Mouse (Mus musculus) limb, embryonic 11.5 days (tissue): ENCODE results near the gene Dennd1b. TPM values are rescaled to one million over a fixed set of nuclear protein-coding genes. Genes with fewer than 3 reads are reported as not detected.

ENCODE experiments used
- ATAC-seq: fragments of 200-750 bp; cut with Nextera tagmentation; 2 replicates; pipeline ENCODE4 v1.8.0; 2017; ENCODE audit warnings: low read depth; ENCODE audit not compliant: insufficient number of reproducible peaks, low FRiP score, low TSS enrichment
- DNase-seq: peaks from one replicate; pipeline ENCODE4 v3.0.0-alpha.2; 2015; ENCODE audit warnings: low spot score
- H3K27ac ChIP-seq: fragments of 300-500 bp; sonication (generic); replicated peaks from 2 replicates; pipeline ENCODE4 v1.5.1; 2014; ENCODE audit warnings: low read depth, mild to moderate bottlenecking, low read length
- H3K27me3 ChIP-seq: fragments of 300-500 bp; sonication (generic); 2 replicates; pipeline ENCODE4 v1.6.1; 2014; ENCODE audit warnings: mild to moderate bottlenecking, low read length, mixed read lengths; ENCODE audit not compliant: control insufficient read depth, insufficient read depth
- H3K36me3 ChIP-seq: fragments of 300-500 bp; sonication (generic); 2 replicates; pipeline ENCODE4 v1.6.1; 2014; ENCODE audit warnings: mild to moderate bottlenecking, low read length, moderate library complexity, mixed read lengths; ENCODE audit not compliant: control insufficient read depth, insufficient read depth
- H3K4me1 ChIP-seq: fragments of 300-500 bp; sonication (generic); 2 replicates; pipeline ENCODE4 v1.6.1; 2014; ENCODE audit warnings: low read length, mixed read lengths; ENCODE audit not compliant: control insufficient read depth, insufficient read depth
- H3K4me2 ChIP-seq: fragments of 300-500 bp; sonication (generic); 2 replicates; pipeline ENCODE4 v1.6.1; 2014; ENCODE audit warnings: low read depth, mild to moderate bottlenecking, moderate library complexity; ENCODE audit not compliant: severe bottlenecking
- H3K4me3 ChIP-seq: fragments of 300-500 bp; sonication (generic); 2 replicates; pipeline ENCODE4 v1.5.1; 2014; ENCODE audit warnings: low read depth, low read length
- H3K9ac ChIP-seq: fragments of 300-500 bp; sonication (generic); 2 replicates; pipeline ENCODE4 v1.6.1; 2014; ENCODE audit warnings: mild to moderate bottlenecking, low read length
- H3K9me3 ChIP-seq: fragments of 300-500 bp; sonication (generic); 2 replicates; pipeline ENCODE4 v1.6.1; 2016; ENCODE audit warnings: low read length; ENCODE audit not compliant: control insufficient read depth
- WGBS: fragments of 180-500 bp; shearing (Covaris S2); extraction: QIAGEN DNeasy Blood & Tissue Kit; methylation state at CpG from one replicate; pipeline ENCODE4 v1.1.7; 2014; 5-methylcytosine and 5-hydroxymethylcytosine counted together
- polyA plus RNA-seq: library from polyadenylated mRNA; unstranded; fragments of >200 nt; fragmentation: Nextera tagmentation; extraction: Ambion mirVana; gene quantifications from 2 replicates; pipeline ENCODE4 v1.2.1, GENCODE M21; 2014

The Dennd1b gene
- polyA plus RNA-seq, 1 experiment from 2014 or later: 11.6 TPM

DNA sequence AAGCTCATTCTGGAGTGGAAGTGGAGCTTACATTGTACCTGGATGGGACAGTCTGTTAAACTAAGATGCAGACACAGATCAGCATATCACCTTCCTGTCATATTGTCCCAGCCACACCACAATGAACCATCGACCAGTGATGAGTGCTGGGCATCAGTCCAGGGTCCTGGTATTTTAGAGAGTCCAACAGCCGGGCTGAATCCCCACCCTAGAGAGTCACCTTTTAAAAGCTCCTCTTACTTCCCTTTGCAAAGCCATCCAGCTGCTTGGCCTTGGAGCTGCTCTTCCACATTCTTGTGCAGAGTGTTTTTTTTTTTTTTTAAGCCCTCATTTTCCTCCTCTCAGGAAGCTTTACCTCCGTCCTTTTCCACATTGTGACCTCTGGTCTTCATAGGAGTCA is 33.2 kb upstream of the Dennd1b start:
- DNase-seq (no peak), ATAC-seq (no peak)
- Histone ChIP-seq H3K9me3 (no peaks in the 10 kb centered on the region), H3K36me3 (no peaks in the 10 kb centered on the region), H3K27me3 (no peaks in the 10 kb centered on the region), H3K9ac (no peak overlapping the region), H3K4me1 (no peaks in the 10 kb centered on the region), H3K27ac (no peak overlapping the region), H3K4me2 (no peak overlapping the region), H3K4me3 (no peak overlapping the region)
- 61% methylated on average over 3 of the region's 3 CpGs for WGBS

DNA sequence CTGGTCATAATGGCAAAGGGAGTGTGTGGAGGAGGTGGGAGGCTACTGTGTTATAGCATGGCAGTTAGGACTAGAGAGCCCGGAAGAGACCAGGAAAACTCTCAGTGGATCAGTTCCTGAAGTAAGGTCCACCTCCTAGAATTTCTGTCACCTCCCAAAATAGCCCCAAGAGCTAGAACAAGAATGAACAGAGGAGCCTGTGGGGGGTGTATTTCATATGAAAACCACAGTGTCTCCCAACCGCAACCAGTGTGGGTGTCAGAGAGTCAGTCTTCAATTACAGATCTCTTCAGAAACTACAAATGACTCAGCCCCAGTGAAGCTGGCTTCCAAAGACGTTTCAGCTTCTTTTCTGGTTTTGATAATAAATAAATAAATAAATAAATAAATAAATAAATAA is 32.4 kb upstream of the Dennd1b start:
- Histone ChIP-seq H3K9me3 (no peaks in the 10 kb centered on the region), H3K36me3 (no peaks in the 10 kb centered on the region), H3K27ac (no peak overlapping the region), H3K27me3 (no peaks in the 10 kb centered on the region), H3K4me1 (no peaks in the 10 kb centered on the region), H3K4me2 (no peak overlapping the region), H3K4me3 (no peak overlapping the region), H3K9ac (no peak overlapping the region)
- ATAC-seq (no peak), DNase-seq (no peak)
- 62% methylated on average over 3 of the region's 3 CpGs for WGBS

DNA sequence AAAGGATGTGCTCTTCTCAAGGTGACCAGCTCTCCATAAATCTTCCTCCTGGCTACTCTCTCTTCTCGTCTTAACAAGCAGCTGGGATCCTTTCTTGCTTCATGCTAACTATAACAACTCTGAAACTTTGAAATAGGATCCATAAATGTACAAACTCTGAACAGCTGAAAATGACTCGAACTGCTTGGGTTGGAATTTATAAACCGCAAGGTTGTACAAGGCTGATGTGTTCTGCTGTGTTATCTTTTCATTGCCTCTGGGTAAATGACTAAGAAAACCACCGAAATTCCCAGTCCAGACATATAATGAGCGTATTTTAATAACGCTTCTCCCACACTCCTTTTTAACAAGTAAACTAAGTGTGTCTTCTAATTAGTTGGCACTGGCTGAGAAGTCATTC is 27.1 kb upstream of the Dennd1b start:
- no peak overlapping the region for H3K4me3 ChIP-seq
- H3K27ac ChIP-seq: no peak overlapping the region
- ATAC-seq (no peak), DNase-seq (no peak)
- H3K9me3 ChIP-seq: no peaks in the 10 kb centered on the region
- no peak overlapping the region for H3K9ac ChIP-seq
- H3K4me1 ChIP-seq: no peaks in the 10 kb centered on the region
- no peaks in the 10 kb centered on the region for H3K27me3 ChIP-seq
- no peak overlapping the region for H3K4me2 ChIP-seq
- 70% methylated on average over 6 of the region's 6 CpGs for WGBS
- H3K36me3 ChIP-seq: no peaks in the 10 kb centered on the region

DNA sequence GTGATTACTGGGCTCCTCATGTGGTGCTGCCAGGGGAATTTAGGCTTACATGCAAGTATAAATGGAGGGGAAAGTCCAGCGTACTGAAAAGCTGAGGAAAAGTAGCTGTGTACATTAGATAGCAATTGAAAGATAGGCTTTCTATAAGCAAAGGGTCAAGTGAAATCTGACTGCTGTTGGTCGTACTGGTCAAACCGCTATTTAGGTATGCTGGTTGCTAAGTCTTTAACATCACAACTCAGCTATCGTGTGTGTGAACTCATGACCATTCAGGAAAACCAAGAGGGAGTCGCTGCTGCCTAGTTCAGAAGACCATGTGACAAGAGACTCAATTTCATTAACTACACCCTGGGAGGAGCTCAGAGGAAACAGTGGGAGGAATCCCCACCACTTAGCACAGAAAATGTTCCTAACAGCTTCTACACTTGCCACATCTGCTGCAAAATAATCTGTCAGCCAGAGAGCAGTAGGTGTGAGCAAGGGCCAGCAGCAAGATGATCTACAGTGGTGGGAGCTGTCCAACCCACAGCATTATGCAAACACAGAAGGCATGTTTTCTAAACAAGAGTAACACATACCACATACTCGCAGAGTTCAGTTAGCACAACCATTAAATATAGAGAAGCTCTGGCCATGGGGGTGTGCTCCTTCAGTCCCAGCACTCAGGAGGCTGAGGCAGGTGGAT is 25.4 kb upstream of the Dennd1b start:
- no peak overlapping the region for H3K9ac ChIP-seq
- no peak overlapping the region for H3K27ac ChIP-seq
- ATAC-seq (no peak), DNase-seq (no peak)
- no peaks in the 10 kb centered on the region for H3K27me3 ChIP-seq
- H3K36me3 ChIP-seq: no peaks in the 10 kb centered on the region
- no peaks in the 10 kb centered on the region for H3K4me1 ChIP-seq
- no peak overlapping the region for H3K4me3 ChIP-seq
- H3K9me3 ChIP-seq: no peaks in the 10 kb centered on the region
- WGBS: 84% methylated on average over 6 of the region's 6 CpGs
- no peak overlapping the region for H3K4me2 ChIP-seq

DNA sequence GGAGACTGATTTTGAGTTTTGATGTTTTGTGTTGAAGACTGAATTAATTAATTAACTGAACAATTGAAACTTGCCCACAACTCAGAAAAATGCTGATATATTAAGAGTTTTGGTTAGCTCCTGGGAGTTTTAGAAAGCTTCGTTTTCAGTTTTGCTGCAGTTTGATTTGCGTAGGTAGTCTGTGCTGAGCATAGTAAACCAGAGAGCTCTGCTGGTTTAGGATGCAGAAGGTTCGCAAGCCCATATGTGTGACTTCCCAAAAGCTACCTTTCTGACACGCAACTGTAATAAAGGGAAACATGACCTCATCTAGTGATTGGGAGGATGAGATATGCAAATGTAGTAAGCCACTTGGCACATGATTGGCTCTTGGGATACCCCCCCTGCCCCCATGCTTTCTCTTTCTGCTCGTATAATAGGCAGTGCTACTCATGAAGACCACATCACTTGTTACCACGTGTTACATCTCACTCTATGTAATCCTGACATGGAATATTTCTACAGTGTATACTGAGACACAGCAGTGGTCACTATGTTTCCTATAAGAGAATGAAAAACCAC is 23.6 kb upstream of the Dennd1b start:
- no peak for ATAC-seq
- Histone ChIP-seq H3K4me2 (no peak overlapping the region), H3K9ac (no peak overlapping the region), H3K4me1 (no peaks in the 10 kb centered on the region), H3K9me3 (no peaks in the 10 kb centered on the region), H3K36me3 (no peaks in the 10 kb centered on the region), H3K27ac (no peak overlapping the region), H3K4me3 (no peak overlapping the region), H3K27me3 (no peaks in the 10 kb centered on the region)
- DNase-seq: no peak
- 80% methylated on average over 6 of the region's 6 CpGs for WGBS

DNA sequence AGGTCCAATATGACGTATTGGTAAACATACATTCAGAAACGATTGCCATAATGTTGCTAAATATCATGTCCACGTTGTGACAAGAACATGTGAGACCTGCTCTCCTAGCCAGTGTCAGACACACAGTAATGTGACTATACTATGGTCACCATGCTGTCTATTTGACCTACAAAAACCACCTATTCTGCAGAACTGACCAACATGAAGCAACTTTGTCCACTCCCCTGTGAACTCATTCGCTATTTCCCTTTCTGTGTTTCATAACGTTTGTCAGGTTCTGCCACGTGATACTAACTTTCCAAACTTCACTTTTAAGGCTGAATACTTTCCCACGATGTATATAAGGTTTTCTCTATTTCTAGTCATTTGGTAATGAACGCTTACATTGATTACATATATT is 22.8 kb upstream of the Dennd1b start:
- H3K36me3 ChIP-seq: no peaks in the 10 kb centered on the region
- no peaks in the 10 kb centered on the region for H3K4me1 ChIP-seq
- DNase-seq: no peak
- H3K4me3 ChIP-seq: no peak overlapping the region
- no peak overlapping the region for H3K27ac ChIP-seq
- 86% methylated on average over 8 of the region's 8 CpGs for WGBS
- no peaks in the 10 kb centered on the region for H3K27me3 ChIP-seq
- H3K4me2 ChIP-seq: no peak overlapping the region
- ATAC-seq: no peak
- no peaks in the 10 kb centered on the region for H3K9me3 ChIP-seq
- H3K9ac ChIP-seq: no peak overlapping the region

DNA sequence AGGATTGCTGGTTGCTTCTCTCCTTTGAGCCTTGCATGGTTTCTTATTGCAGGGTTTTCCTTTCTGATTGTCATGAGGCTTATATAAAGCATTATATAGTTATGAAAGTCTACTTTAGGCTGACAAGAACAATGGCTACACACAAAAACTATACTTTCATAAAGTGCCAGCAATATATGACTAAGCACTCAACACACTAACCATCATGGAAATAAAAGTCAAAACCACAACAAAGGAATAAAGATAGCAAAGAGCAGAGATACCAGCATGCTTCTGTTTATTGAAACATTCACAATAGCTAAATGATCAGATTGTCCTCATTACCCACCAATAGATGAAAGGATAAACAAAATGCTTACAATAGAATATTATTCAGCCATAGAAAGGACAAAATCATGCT is 11.1 kb upstream of the Dennd1b start:
- H3K27ac ChIP-seq: no peak overlapping the region
- ATAC-seq: no peak
- H3K4me3 ChIP-seq: no peak overlapping the region

DNA sequence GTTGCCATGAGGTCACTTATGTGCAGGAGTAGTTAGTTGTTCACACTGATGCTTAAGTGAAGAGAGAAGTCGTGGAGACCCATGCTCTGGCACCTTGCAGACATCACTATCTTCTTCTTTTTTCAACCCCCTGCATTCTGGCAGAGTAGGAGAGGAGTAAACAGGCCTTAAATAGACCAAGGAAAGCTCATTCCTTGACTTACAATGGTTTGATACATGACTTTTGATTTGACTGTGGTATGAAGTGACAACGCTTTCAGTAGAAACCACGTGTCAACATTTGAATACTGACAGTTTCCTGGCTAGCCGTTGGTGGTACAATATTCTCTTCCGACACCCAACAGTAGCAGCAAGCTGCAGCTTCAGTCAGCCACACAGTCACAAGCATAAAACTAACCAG is 8.3 kb upstream of the Dennd1b start:
- no peak overlapping the region for H3K27ac ChIP-seq
- 91% methylated on average over 5 of the region's 5 CpGs for whole genome bisulfite sequencing
- no peaks in the 10 kb centered on the region for H3K36me3 ChIP-seq
- no peaks in the 10 kb centered on the region for H3K9me3 ChIP-seq
- H3K4me2 ChIP-seq: no peak overlapping the region
- H3K27me3 ChIP-seq: no peaks in the 10 kb centered on the region
- DNase-seq (no peak), ATAC-seq (no peak)
- no peaks in the 10 kb centered on the region for H3K4me1 ChIP-seq
- no peak overlapping the region for H3K4me3 ChIP-seq
- no peak overlapping the region for H3K9ac ChIP-seq

More for the DNA sequence above, 11.1 kb upstream of the Dennd1b start:
- H3K9me3 ChIP-seq: no peaks in the 10 kb centered on the region
- no peak for DNase-seq
- no peak overlapping the region for H3K9ac ChIP-seq
- no peaks in the 10 kb centered on the region for H3K4me1 ChIP-seq
- H3K4me2 ChIP-seq: no peak overlapping the region
- H3K27me3 ChIP-seq: no peaks in the 10 kb centered on the region
- H3K36me3 ChIP-seq: no peaks in the 10 kb centered on the region

DNA sequence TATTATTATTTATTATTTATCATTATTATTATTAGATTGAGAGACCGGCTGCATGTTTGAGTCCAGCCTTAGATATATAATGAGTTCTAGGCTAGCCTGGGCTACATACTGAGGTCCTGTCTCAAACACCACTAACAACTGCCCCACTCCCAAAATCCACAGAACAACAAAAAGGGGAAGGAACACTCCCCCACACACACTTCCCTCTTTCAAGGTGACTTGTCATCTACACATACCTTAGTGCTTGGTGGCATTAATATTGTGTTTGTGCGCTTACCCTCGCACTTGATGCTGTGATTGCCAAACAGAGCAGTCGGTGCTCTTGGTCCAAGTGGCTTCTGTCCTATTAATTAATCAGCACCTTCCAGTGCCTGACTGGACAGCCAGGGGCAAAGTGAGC is 7.8 kb upstream of the Dennd1b start:
- WGBS: 86% methylated on average over 4 of the region's 4 CpGs
- no peak overlapping the region for H3K27ac ChIP-seq
- H3K36me3 ChIP-seq: no peaks in the 10 kb centered on the region
- no peak for DNase-seq
- no peaks in the 10 kb centered on the region for H3K4me1 ChIP-seq
- no peaks in the 10 kb centered on the region for H3K27me3 ChIP-seq
- H3K4me2 ChIP-seq: no peak overlapping the region
- H3K9ac ChIP-seq: no peak overlapping the region
- no peak for ATAC-seq
- H3K9me3 ChIP-seq: no peaks in the 10 kb centered on the region
- H3K4me3 ChIP-seq: no peak overlapping the region
